Mouse (Mus musculus) kidney, postnatal 4 days (tissue): Measurements from ENCODE around the gene Spint2.

ENCODE experiments used
- DNase-seq, 2 experiments: peaks; one replicate each; pipeline ENCODE4 v3.0.0; 2021; ENCODE audit warnings: mixed read lengths in 2 of 2

The Spint2 gene

GRCm38 (mm10) chr7:29303738-29304462 is 22.2 kb upstream of the Spint2 start, which contains the start of gene Dpf1:
Gene Dpf1, plus strand, starts transcription at chr7:29303951.
- peak; percentile 86 to 93 for DNase-seq

DNA sequence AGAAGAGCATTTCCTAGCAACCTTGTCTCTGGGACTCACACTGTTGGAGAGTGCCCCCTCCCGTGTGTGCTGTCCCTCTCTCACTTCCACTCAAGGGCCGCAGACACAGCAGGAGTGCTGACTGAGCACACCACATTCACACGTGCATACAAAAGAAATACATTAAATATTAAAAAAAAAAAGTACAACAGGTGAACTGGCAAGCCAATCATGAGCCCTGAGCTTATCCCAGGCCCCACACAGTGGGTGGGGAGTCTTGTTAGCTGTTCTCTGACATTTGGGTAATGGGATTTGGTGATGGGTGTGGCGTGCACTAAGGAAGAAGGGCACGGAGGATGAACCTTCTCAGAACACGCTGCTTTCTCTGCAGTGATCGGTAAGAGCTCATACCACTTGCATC is 20.9 kb upstream of the Spint2 start:
- DNase-seq: no peak

GRCm38 (mm10) chr7:29301127-29301566 is 19.4 kb upstream of the Spint2 start:
- peak; percentile 84 to 87 for DNase-seq

- DNase-seq: peak; percentile 70 to 80
These were observed 15.3 kb upstream of the Spint2 start for GRCm38 (mm10) chr7:29296998-29297397.

DNA sequence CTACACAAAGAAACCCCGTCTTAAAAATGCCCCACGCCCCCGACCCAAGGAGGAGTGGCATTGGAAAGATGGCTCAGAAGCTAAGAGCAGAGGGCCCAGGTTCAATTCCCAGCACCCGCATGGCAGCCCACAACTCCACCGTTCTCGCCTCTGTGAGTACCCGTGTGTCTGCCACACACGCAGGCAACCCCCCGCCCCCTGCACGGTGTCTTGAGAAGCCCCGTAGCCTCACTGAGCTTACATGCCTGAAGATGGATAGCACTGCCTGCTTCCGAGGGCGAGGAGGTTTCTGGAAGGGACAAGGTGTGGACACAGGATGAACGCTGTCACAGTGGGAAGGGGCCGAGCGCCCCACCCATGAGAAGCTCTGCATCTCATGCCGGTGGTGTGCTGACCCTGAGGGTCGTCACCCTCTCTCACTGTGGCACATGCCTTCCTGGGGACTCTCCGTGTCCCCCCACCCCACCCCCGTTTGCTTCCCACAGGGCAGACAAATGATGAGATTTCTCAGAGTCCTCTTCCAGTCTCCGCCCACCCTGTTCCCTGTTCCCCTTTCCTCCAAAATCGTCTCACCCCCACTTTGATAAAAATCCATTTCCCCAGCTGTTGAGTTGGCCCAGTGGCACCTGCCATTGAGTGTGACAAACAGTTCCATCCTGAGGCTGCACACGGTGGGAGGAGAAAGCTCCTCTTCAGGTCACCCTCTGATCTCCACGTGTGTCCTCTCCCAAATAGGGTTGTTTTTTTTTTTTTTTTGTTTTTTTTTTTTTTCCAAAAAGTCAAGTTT is 14.3 kb upstream of the Spint2 start:
- DNase-seq: no peak

GRCm38 (mm10) chr7:29294111-29294761 is 12.5 kb upstream of the Spint2 start:
- DNase-seq: no peak

DNA sequence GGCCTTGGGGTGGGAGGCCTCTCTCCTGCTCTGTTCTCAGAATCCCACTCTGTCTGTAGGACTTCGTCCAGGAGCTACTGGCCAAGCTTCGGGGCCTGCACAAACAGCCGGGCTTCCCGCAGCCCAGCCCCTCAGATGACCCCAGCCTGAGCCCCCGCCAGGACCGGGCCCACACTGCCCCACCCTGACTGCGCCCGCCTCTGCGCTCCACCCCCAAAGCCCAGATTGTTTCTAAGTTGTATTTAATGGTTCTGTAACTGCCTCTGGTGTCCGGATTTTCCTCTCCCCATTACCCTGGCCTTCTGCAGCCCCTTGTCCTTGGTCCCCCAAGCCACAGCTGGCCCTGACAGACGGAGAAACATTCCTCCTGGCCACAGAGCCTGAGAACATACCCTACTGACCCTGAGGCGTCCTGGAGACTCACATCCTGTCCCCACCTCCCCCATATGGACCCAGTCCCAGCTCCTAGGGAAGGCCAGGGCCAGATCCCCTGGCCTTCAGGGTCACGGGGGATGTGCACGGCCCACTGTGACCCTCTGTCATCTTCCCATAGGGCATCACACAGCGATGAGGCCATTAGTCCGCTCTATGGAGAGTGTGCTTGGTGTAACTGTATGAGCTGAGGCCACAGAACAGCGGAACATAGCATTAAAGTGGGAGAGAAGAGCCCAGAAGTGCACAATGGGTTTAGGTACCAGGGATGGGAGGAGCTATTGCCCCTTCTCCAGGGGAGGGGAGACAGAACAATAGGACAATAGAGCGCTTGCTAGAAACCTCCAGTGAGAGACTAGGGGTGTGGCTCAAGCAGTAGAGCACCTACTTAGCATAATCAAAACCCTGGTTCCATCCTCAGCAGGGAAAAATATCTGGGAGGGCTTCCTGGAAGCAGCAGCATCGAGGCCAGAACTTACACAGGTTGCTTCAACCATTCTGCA is 11.7 kb upstream of the Spint2 start:
- peak; percentile 72 to 82 for DNase-seq

DNA sequence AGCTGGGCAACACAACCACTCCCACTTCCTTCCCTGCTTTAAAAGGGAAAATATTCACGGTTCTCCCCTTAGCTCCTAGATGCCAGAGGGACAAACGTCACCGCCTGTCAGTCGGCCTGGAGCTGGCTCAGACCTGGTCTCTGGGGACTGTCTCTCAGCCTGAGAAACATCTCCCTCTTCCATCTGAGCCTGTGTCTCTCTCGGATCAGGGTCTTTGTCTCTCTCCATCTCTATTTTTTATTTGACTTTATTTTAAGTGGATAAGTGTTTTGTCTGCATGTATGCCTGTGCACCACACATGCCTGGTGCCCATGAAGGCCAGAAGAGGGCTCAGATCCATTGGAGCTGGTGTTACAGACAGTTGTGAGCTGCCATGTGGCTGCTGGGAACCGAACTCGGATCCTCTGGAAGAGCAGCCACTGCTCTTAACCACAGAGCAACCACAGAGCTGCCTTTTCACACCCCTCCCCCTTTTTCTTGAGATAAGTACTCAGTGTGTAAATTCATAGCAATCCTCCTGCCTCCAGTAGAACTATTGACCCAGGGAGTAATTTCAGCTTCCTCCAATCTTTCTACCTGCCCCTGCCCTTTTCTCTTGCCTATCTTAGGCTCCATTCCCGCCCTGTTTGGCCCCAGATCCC is 10.9 kb upstream of the Spint2 start:
- no peak for DNase-seq

DNA sequence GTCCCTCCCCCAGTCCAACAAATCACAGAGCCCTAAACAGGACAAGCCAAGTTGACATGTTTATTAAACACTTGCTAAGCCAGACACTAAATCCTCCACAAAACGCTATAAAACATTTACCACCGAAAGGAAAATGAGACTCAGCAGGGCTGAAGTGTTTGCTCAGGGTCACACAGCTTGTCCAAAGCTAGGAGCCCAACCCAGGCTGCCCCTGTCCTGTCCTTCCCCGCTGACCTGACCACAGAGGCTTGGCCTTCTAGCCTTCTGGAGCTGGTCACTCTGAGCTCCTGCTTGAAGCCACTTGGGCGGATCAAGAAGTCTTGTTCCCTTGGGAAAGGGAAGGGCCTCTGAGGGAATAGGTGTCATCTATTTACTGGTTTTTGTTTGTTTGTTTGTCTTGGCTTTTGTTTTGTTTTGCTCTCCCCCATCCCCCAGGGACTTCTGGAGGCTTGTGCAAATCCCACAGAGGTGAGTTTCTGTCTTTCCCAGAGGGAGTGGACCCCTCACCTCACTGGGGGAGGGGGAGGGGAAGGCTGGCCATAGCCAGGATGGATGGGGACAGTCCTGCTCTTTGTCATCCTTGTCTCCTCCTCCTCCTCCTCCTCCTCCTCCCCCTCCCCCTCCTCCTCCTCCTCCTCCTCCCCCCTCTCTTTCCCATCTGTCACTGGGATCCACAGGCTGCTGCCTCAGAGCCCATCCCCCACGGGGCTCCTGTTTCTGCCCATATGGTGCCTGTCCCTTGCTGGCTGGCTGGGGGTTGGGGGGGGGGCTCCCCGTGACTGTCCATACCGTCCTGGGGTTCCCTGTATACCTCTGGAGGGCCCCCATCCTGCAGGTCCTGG is 10.1 kb upstream of the Spint2 start:
- DNase-seq: peak in 1 of 2 experiments; percentile 49

- peak in 1 of 2 experiments; percentile 48 for DNase-seq
These were observed 9.2 kb upstream of the Spint2 start for GRCm38 (mm10) chr7:29290691-29291485.

GRCm38 (mm10) chr7:29289856-29290255 is 8.1 kb upstream of the Spint2 start:
- DNase-seq: peak; percentile 60 to 69

DNA sequence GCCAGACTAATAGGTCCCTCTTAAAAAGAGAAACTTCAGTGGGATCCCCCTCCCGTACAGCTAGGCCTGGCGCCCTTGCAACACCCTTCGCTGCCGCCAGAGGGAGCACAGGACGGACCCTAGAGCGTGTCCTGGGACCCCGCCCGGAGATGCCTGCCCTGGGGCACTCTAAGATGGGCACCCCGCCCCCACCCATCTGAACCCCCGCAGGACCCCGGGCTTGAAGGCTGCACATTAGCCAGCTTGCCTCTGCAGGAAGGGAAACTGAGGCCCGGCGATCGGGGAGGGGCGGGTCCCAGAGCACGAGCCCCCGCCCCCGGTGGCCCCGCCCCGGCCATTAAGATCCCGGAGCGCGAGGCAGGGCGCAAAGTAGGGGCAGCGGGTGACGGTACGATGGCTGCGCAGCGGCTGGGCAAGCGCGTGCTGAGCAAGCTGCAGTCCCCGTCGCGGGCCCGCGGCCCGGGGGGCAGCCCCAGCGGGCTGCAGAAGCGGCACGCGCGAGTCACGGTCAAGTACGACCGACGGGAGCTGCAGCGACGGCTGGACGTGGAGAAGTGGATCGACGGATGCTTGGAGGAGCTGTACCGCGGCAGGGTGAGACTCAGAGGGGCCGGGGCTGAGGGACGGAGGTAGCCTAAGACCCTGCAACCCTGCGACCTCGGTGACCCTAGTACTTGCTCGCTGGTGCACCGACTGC is 7.4 kb upstream of the Spint2 start, which contains the start of gene Ppp1r14a:
Gene Ppp1r14a, plus strand, starts transcription at position 367 of the 697 bp plus-strand sequence.
- peak; percentile 93 for DNase-seq

GRCm38 (mm10) chr7:29288079-29288478 is 6.4 kb upstream of the Spint2 start:
- DNase-seq: no peak

DNA sequence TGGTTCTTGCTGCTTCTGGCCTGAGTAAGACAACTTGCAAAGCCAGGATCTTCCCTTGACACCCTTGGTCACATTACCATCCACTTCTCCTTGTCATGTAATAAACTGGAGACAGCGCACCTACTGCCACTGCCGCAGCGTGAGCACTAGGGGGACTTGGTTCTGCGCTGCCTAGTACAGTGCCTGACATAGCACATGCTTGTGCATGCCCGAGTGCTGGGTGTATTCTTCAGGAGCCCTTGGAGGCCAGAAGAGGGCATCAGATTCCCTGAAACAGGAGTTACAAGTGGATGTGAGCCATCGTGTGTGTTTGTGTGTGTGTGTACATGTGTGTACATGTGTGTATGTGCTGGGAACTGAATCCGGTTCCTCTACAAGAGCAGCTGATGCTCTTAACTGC is 5.8 kb upstream of the Spint2 start:
- DNase-seq: no peak

DNA sequence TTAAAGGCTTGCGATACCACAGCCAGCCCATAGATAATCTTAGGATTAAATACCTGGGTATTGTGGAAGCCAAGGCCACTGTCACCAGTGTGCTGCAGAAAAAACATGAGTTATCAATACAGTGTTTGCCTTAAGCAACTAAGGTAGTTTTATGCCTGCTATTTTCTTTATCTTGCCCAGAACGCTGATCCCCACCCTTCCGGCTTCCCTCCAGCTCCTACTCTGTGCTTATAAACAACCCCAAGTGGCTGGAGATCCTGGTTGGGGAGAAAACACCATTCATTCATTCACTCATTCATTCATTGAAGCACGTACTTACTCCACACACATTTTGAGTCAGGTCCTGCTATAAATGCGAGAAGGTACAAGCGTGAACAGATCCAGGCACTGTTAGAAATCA is 2.8 kb upstream of the Spint2 start:
- no peak for DNase-seq

- DNase-seq: no peak
These were observed 2.2 kb upstream of the Spint2 start for GRCm38 (mm10) chr7:29283876-29284275.

DNA sequence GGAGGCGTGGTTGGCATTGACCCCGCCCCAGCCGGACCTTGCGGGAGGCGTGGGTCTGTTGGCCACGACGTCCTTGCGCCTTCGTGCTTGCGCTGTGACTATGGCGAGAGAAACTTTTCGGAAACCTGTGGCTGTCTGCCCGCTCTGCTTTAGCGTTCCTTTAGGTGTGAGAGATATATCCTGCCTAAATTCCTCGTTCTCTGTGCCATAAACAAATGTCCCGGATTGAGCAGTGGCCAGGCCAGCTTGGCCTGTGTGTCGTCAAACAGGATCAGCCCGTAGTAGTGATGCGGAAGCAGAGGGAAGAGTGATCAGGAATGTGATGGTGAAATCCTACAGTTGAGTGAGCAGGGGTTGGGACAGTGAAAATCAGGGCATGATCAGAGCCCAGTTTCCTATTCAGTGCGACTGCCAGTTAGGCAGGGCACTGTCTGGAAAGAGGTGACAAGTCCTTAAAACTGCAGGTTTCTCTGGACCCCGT is 402 bp upstream of the Spint2 start:
- DNase-seq: no peak

DNA sequence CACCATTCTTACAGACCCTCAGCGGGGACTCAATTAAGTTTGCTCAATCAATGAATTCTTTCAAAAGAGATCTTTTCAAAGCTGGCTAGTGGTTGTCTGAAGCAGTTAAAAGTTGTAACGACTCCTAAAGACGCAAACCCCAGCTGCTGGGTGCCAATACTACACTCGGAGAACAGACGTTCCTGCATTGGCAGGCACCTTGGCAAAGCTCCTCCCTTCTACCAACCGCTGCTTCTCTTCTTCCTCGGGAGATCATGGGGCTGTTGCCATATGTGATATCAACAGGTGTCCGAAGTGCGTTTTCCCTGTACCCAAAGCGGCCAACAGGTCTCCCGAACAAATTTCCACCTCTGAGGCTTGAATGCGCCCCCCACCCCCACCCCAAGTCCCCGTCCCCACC is 911 bp downstream of the Spint2 start:
- no peak for DNase-seq

GRCm38 (mm10) chr7:29279924-29280323 is 1.8 kb downstream of the Spint2 start:
- DNase-seq: no peak
